Mouse (Mus musculus): ENCODE data around the gene Lgr4. TPM values are rescaled to one million over a fixed set of nuclear protein-coding genes. Genes with fewer than 3 reads are reported as not detected.

Gene Lgr4
- polyA plus RNA-seq, 1 experiment = 6.6 TPM

GRCm38 (mm10) chr2:109955060-109955459 lies 37.6 kb downstream of the Lgr4 start:
- no peak for TF ChIP-seq CTCF (IDR thresholded peaks at IDR 0.05; ENCODE audit: insufficient read depth, low read length)
- TF ChIP-seq POLR2A (IDR thresholded peaks at IDR 0.05; ENCODE audit: borderline replicate concordance, extremely low read depth, low read depth, low read length) = no peak
- Histone ChIP-seq H3K4me3 (replicated peaks; ENCODE audit: extremely low read depth, low read depth, low read length) (no peak overlapping the region), H3K4me1 (ENCODE audit: control insufficient read depth, insufficient read depth, low read length) (no peaks in the 10 kb centered on the region; the same call in 1 of the 2 replicates)
- no peak for DNase-seq
- WGBS = 77% methylated on average over 5 of the region's 5 CpGs

GRCm38 (mm10) chr2:109955910-109956309 lies 38.5 kb downstream of the Lgr4 start:
- no peak for DNase-seq
- TF ChIP-seq POLR2A (IDR thresholded peaks at IDR 0.05; ENCODE audit: borderline replicate concordance, extremely low read depth, low read depth, low read length) (no peak), CTCF (IDR thresholded peaks at IDR 0.05; ENCODE audit: insufficient read depth, low read length) (no peak)
- WGBS = 87% methylated on average over 5 of the region's 5 CpGs
- Histone ChIP-seq H3K4me3 (replicated peaks; ENCODE audit: extremely low read depth, low read depth, low read length) (no peak overlapping the region), H3K4me1 (ENCODE audit: control insufficient read depth, insufficient read depth, low read length) (no peaks in the 10 kb centered on the region; the same call in 1 of the 2 replicates)

DNA sequence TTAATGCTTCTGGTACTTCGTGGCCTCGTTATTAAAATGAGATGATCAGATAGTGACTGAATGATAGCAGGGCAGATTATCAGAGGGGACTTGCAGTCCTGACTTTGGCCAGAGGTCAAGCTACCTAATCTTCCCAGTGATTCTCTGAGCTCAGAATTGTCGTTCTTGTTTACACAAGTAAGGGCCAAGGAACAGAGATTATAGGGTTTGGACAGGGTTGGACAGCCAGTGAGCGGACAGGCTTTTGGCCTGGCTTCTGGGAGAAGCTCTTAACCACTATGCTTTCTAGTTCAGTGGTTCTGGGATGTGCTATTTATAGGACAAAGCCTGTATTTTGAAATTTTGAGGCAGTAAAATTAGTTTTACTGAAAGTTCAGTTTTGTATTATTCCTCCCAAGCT lies 39.3 kb downstream of the Lgr4 start:
- TF ChIP-seq POLR2A (IDR thresholded peaks at IDR 0.05; ENCODE audit: borderline replicate concordance, extremely low read depth, low read depth, low read length) = no peak
- TF ChIP-seq CTCF (IDR thresholded peaks at IDR 0.05; ENCODE audit: insufficient read depth, low read length) = no peak
- H3K4me1 ChIP-seq (ENCODE audit: control insufficient read depth, insufficient read depth, low read length) = no peaks in the 10 kb centered on the region; the same call in 1 of the 2 replicates
- WGBS = 44% methylated on average over 4 of the region's 4 CpGs
- DNase-seq = no peak
- no peak overlapping the region for H3K4me3 ChIP-seq (replicated peaks; ENCODE audit: extremely low read depth, low read depth, low read length)

GRCm38 (mm10) chr2:109958692-109959406 lies 41.4 kb downstream of the Lgr4 start:
- H3K4me3 ChIP-seq (replicated peaks; ENCODE audit: extremely low read depth, low read depth, low read length) = no peak overlapping the region
- 62% methylated on average over 4 of the region's 4 CpGs for WGBS
- TF ChIP-seq CTCF (IDR thresholded peaks at IDR 0.05; ENCODE audit: insufficient read depth, low read length) (no peak), POLR2A (IDR thresholded peaks at IDR 0.05; ENCODE audit: borderline replicate concordance, extremely low read depth, low read depth, low read length) (no peak)
- DNase-seq = no peak
- H3K4me1 ChIP-seq (ENCODE audit: control insufficient read depth, insufficient read depth, low read length) = no peaks in the 10 kb centered on the region; the same call in 1 of the 2 replicates

GRCm38 (mm10) chr2:109959407-109960075 lies 42.1 kb downstream of the Lgr4 start:
- no peak for TF ChIP-seq POLR2A (IDR thresholded peaks at IDR 0.05; ENCODE audit: borderline replicate concordance, extremely low read depth, low read depth, low read length)
- no peak for TF ChIP-seq CTCF (IDR thresholded peaks at IDR 0.05; ENCODE audit: insufficient read depth, low read length)
- 79% methylated on average over 11 of the region's 11 CpGs for WGBS
- DNase-seq = no peak

DNA sequence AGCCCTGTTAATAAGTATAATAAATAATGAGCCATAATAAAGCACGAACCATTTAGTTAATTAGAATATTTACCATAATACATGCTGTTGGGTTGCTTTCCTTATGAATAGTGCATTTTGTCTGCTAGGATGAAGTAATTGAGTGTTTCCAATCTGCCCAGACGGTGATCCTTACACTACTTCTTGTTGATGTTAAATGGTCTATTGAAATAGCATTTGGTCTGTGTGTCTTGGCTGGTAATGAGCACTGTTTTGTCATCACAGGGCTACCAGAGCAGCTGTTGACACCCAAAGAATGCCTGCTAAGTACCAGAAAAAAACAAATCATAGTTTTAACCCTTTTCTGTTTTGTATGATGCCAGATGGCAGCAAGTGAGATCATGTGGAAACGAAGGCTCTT lies 42.8 kb downstream of the Lgr4 start:
- H3K4me1 ChIP-seq (ENCODE audit: control insufficient read depth, insufficient read depth, low read length) = no peaks in the 10 kb centered on the region; the same call in 1 of the 2 replicates
- no peak for DNase-seq
- no peak overlapping the region for H3K4me3 ChIP-seq (replicated peaks; ENCODE audit: extremely low read depth, low read depth, low read length)
- 73% methylated on average over 3 of the region's 3 CpGs for WGBS
- TF ChIP-seq CTCF (IDR thresholded peaks at IDR 0.05; ENCODE audit: insufficient read depth, low read length) = no peak
- TF ChIP-seq POLR2A (IDR thresholded peaks at IDR 0.05; ENCODE audit: borderline replicate concordance, extremely low read depth, low read depth, low read length) = no peak

More at GRCm38 (mm10) chr2:109959407-109960075, 42.1 kb downstream of the Lgr4 start:
- Histone ChIP-seq H3K4me3 (replicated peaks; ENCODE audit: extremely low read depth, low read depth, low read length) (no peak overlapping the region), H3K4me1 (ENCODE audit: control insufficient read depth, insufficient read depth, low read length) (no peaks in the 10 kb centered on the region; the same call in 1 of the 2 replicates)

GRCm38 (mm10) chr2:109961174-109961573 lies 43.7 kb downstream of the Lgr4 start:
- H3K4me1 ChIP-seq (ENCODE audit: control insufficient read depth, insufficient read depth, low read length) = no peaks in the 10 kb centered on the region; the same call in 1 of the 2 replicates
- WGBS = 84% methylated on average over 4 of the region's 4 CpGs
- H3K4me3 ChIP-seq (replicated peaks; ENCODE audit: extremely low read depth, low read depth, low read length) = no peak overlapping the region
- TF ChIP-seq CTCF (IDR thresholded peaks at IDR 0.05; ENCODE audit: insufficient read depth, low read length) (no peak), POLR2A (IDR thresholded peaks at IDR 0.05; ENCODE audit: borderline replicate concordance, extremely low read depth, low read depth, low read length) (no peak)
- DNase-seq = no peak

- no peaks in the 10 kb centered on the region for H3K4me1 ChIP-seq (ENCODE audit: control insufficient read depth, insufficient read depth, low read length)
- no peak overlapping the region for H3K4me3 ChIP-seq (replicated peaks; ENCODE audit: extremely low read depth, low read depth, low read length)
- no peak for TF ChIP-seq CTCF (IDR thresholded peaks at IDR 0.05; ENCODE audit: insufficient read depth, low read length)
- no peak for TF ChIP-seq POLR2A (IDR thresholded peaks at IDR 0.05; ENCODE audit: borderline replicate concordance, extremely low read depth, low read depth, low read length)
- no peak for DNase-seq
- WGBS = 76% methylated on average over 5 of the region's 5 CpGs
These were observed 46.3 kb downstream of the Lgr4 start for GRCm38 (mm10) chr2:109963591-109964258.

- no peak for DNase-seq
- Histone ChIP-seq H3K4me3 (replicated peaks; ENCODE audit: extremely low read depth, low read depth, low read length) (no peak overlapping the region), H3K4me1 (ENCODE audit: control insufficient read depth, insufficient read depth, low read length) (no peaks in the 10 kb centered on the region)
- 79% methylated on average over 9 of the region's 9 CpGs for WGBS
- no peak for TF ChIP-seq POLR2A (IDR thresholded peaks at IDR 0.05; ENCODE audit: borderline replicate concordance, extremely low read depth, low read depth, low read length)
- no peak for TF ChIP-seq CTCF (IDR thresholded peaks at IDR 0.05; ENCODE audit: insufficient read depth, low read length)
These were observed 48.4 kb downstream of the Lgr4 start for GRCm38 (mm10) chr2:109965753-109966420.
